Mouse (Mus musculus): ENCODE results near the gene Lsm3. TPM values are rescaled to one million over a fixed set of nuclear protein-coding genes. Genes with fewer than 3 reads are reported as not detected.

Gene Lsm3
- total RNA-seq, 2 experiments from 2014 or later: 64.6 to 68.3 TPM

DNA sequence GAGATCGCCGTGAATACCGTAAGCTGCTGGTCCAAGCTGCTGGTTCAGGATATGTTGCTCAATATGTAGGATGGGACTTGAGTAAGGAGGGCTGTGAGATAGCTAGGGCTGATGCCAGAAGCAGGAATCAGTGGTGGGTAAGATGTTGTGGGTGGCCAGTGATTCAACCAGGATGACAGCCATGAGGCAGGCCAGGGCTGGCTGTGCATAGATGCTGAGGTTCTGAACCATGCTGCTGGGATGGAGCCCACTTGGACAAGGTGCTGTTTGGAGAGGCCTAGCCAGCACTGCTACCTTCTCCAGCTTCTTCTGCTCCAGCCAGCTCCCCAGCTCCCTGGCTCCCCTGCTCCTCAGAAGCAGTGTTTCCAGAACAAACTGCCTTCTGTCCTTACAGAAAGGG is 35.9 kb downstream of the Lsm3 start:
- DNase-seq (ENCODE audit: low spot score in 2 of 2): no peak

DNA sequence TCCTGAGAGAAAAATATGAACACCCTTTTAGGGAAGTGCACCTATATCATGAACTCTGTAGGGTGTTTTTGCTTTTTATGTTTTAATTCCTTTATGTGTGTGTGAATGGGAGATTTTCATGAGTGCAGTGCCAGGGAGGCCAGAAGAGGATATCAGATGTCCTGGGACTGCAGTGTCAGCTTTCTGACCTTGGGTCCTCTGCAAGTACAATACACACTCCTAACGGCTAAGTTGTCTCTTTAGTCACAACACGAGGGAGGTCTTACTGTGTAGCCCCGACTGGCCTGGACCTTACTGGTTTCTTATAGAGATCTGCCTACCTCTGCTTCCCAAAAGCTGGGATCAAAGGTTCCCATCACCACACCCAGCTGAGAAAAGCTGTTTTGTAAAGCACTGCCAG is 37.0 kb downstream of the Lsm3 start:
- no peak for DNase-seq (ENCODE audit: low spot score in 2 of 2)

DNA sequence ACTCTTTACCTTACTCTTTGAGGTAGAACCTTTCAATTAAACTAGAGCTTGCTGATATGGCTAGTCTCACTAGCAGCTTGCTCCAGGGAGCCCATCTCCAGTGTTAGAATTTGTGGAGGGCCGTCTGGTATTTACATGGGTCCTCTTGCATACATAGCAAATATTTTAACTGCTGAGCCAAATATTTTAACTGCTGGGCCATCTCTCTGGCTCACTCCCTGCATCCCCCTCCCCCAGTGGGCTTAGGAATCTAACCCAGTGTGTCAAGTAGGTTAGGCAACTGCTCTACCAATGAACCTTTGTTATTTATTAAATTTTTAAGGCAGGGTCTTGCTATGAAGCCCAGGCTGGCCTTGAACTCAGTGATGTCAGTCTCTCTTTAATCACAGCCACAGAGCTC is 42.8 kb downstream of the Lsm3 start:
- DNase-seq (ENCODE audit: low spot score in 2 of 2): no peak

DNA sequence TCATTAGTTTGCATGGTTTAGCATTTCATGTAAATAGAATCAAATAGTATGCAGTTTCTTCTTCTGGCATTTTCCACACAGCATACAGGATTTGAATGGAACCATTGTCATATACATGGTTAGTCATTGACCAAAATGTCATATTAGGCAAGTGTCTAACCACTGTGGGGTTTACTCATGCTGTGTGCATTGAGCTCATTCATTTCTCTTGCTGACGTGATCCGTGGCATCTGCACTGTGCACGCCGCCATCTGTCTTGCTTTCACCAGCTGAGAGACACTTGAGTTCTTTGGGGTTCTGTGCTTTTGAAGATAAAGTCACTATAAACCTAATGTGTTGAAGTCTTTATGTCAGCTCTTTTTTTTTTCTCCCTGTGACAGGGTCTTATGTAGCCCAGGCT is 43.6 kb downstream of the Lsm3 start:
- DNase-seq (ENCODE audit: low spot score in 2 of 2): no peak

GRCm38 (mm10) chr6:91560186-91560585 is 44.5 kb downstream of the Lsm3 start:
- no peak for DNase-seq (ENCODE audit: low spot score in 2 of 2)

GRCm38 (mm10) chr6:91563031-91563430 is 47.3 kb downstream of the Lsm3 start:
- no peak for DNase-seq (ENCODE audit: low spot score in 2 of 2)

DNA sequence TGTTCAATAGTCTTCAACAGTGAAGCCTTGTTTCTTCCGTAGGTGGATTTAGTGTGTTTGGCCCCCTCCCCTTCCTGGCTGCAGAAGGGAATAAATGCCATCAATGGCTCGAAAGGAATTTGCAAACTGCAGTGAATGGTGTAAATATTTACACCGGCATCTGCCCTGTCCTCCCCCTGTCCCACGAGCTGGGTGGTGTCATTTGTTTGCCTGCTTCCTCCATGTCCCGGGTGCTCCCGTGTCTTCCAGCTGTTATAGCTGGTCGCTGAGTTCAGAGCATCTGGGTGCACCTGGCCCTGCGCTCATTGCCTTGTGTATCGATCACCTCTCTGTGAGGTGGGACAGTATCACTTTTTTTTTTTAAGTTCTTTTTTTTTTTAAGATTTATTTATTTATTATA is 50.7 kb downstream of the Lsm3 start:
- no peak for DNase-seq (ENCODE audit: low spot score in 2 of 2)

Other genes starting within 250 kb of the Lsm3 start
- gene Wnt7a, start 104.6 kb upstream of the Lsm3 start, total RNA-seq (2021): not detected
- 10 to 100 TPM; 11.3 to 11.8 TPM for gene Chchd4, start 42.4 kb upstream of the Lsm3 start, total RNA-seq (2021)
- 10 to 100 TPM; 39.1 to 44.9 TPM for gene Tmem43, start 42.2 kb upstream of the Lsm3 start, total RNA-seq (2021)
- gene Xpc, start within 50 bp of the Lsm3 start, total RNA-seq (2021): 10 to 100 TPM in 1 of 2 experiments, 1 to 10 TPM in 1; 7.8 to 10.7 TPM
- gene Slc6a6, start 168.1 kb downstream of the Lsm3 start, total RNA-seq (2021): 10 to 100 TPM; 53.5 to 56.9 TPM

Measured in gastrocnemius, postnatal 4 days (tissue).